Mouse (Mus musculus): ENCODE results near the gene Trpc4ap. TPM values are rescaled to one million over a fixed set of nuclear protein-coding genes. Genes with fewer than 3 reads are reported as not detected.

The Trpc4ap gene
- total and polyA plus RNA-seq, 2 experiments from 2014 or later, result 128 to 131 TPM

DNA sequence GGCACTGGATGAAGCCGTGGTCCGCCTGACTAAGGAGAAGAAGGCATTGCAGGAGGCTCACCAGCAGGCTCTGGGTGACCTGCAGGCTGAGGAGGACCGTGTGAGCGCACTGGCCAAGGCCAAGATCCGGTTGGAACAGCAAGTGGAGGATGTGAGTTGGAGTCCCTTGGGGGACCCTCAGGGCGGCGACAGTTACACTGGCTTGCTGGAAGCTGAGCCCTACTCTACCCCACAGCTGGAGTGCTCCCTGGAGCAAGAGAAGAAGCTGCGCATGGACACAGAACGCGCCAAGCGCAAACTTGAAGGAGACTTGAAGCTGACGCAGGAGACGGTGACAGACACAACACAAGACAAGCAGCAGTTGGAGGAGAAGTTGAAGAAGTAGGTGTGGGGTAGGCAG, 63.7 kb downstream of the Trpc4ap start:
- H3K27ac ChIP-seq (ENCODE audit: low read depth, low read length), result no peak overlapping the region
- WGBS, result 82% methylated on average over 13 of the region's 13 CpGs
- H3K4me1 ChIP-seq (ENCODE audit: insufficient read depth), result 0 out of 2 replicates have a peak, but pooled peaks cover 3% of the 10 kb centered on the region
- no peaks in the 10 kb centered on the region for H3K9me3 ChIP-seq (ENCODE audit: low read length)
- no peaks in the 10 kb centered on the region; the same call in none of the 2 replicates for H3K27me3 ChIP-seq (ENCODE audit: insufficient read depth, low read length)
- H3K4me3 ChIP-seq (ENCODE audit: low read depth, low read length), result no peak overlapping the region
- DNase-seq, result no peak
- H3K4me2 ChIP-seq (ENCODE audit: low read depth), result peak overlapping the region; percentile 90; the same call in 1 of the 2 replicates
- H3K9ac ChIP-seq, result peak overlapping the region; percentile 61; the same call in 1 of the 2 replicates
- TF ChIP-seq CTCF (IDR thresholded peaks at IDR 0.05; ENCODE audit: low read depth), result no peak
- no peak for ATAC-seq
- peaks cover 24% of the 10 kb centered on the region for H3K36me3 ChIP-seq (ENCODE audit: insufficient read depth)

DNA sequence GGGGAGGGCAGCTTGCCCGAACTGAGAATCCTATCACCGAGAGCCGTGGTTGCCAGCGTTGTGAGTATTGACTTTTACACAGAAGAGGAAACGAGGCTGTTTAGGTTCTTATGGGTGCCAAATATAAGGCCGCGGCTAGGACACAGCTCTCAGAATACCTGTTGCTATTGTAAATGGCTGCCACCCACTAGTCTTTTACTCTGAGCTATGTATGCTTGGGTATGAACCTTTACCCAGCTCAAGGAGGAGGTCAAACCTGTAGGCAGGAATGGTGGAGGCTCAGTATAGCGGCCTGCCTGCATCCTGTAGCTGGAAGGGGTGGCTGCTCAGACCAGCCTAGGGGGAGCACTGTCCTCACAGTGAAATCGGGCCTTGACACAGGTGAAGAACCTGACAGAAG, 64.1 kb downstream of the Trpc4ap start:
- H3K4me1 ChIP-seq (ENCODE audit: insufficient read depth), result 0 out of 2 replicates have a peak, but pooled peaks cover 3% of the 10 kb centered on the region
- peaks cover 20% of the 10 kb centered on the region for H3K36me3 ChIP-seq (ENCODE audit: insufficient read depth)
- H3K9me3 ChIP-seq (ENCODE audit: low read length), result no peaks in the 10 kb centered on the region
- no peak for TF ChIP-seq CTCF (IDR thresholded peaks at IDR 0.05; ENCODE audit: low read depth)
- no peak overlapping the region for H3K27ac ChIP-seq (ENCODE audit: low read depth, low read length)
- DNase-seq (no peak), ATAC-seq (no peak)
- no peak overlapping the region for H3K9ac ChIP-seq
- H3K27me3 ChIP-seq (ENCODE audit: insufficient read depth, low read length), result no peaks in the 10 kb centered on the region; the same call in none of the 2 replicates
- WGBS, result 86% methylated on average over 9 of the region's 9 CpGs
- H3K4me2 ChIP-seq (ENCODE audit: low read depth), result no peak overlapping the region
- H3K4me3 ChIP-seq (ENCODE audit: low read depth, low read length), result no peak overlapping the region

- ATAC-seq (peak; percentile 46; the same call in 1 of the 2 replicates), DNase-seq (peak; percentile 87)
- peak; percentile 96 for TF ChIP-seq CTCF (IDR thresholded peaks at IDR 0.05; ENCODE audit: low read depth)
- Histone ChIP-seq H3K4me3 (ENCODE audit: low read depth, low read length) (no peak overlapping the region), H3K9ac (no peak overlapping the region), H3K9me3 (ENCODE audit: low read length) (no peaks in the 10 kb centered on the region), H3K4me1 (ENCODE audit: insufficient read depth) (0 out of 2 replicates have a peak, but pooled peaks cover 3% of the 10 kb centered on the region), H3K36me3 (ENCODE audit: insufficient read depth) (peaks cover 10% of the 10 kb centered on the region; the same call in 1 of the 2 replicates), H3K4me2 (ENCODE audit: low read depth) (no peak overlapping the region), H3K27ac (ENCODE audit: low read depth, low read length) (no peak overlapping the region), H3K27me3 (ENCODE audit: insufficient read depth, low read length) (no peaks in the 10 kb centered on the region; the same call in none of the 2 replicates)
- WGBS, result 50% methylated on average over 21 of the region's 21 CpGs
Measured at GRCm38 (mm10) chr2:155627030-155627738, 65.0 kb downstream of the Trpc4ap start.

DNA sequence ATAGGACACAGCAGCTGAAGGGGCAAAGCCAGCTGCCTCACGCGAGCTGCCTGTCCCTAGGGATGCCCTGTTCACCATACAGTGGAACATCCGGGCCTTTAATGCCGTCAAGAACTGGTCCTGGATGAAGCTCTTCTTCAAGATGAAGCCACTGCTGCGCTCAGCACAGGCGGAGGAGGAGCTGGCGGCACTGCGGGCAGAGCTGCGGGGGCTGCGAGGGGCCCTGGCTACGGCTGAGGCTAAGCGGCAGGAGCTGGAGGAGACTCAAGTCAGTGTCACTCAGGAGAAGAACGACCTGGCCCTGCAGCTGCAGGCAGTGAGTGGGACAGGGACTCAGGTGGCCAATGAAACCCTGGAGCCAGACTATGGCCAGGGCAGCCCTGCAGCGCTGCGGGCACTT, 65.9 kb downstream of the Trpc4ap start:
- Histone ChIP-seq H3K27me3 (ENCODE audit: insufficient read depth, low read length) (no peaks in the 10 kb centered on the region; the same call in none of the 2 replicates), H3K4me3 (ENCODE audit: low read depth, low read length) (no peak overlapping the region), H3K9ac (no peak overlapping the region), H3K9me3 (ENCODE audit: low read length) (no peaks in the 10 kb centered on the region), H3K36me3 (ENCODE audit: insufficient read depth) (peaks cover 2% of the 10 kb centered on the region; the same call in 1 of the 2 replicates), H3K4me2 (ENCODE audit: low read depth) (no peak overlapping the region), H3K4me1 (ENCODE audit: insufficient read depth) (0 out of 2 replicates have a peak, but pooled peaks cover 3% of the 10 kb centered on the region), H3K27ac (ENCODE audit: low read depth, low read length) (no peak overlapping the region)
- DNase-seq (no peak), ATAC-seq (no peak)
- TF ChIP-seq CTCF (IDR thresholded peaks at IDR 0.05; ENCODE audit: low read depth), result no peak
- 54% methylated on average over 15 of the region's 15 CpGs for WGBS

DNA sequence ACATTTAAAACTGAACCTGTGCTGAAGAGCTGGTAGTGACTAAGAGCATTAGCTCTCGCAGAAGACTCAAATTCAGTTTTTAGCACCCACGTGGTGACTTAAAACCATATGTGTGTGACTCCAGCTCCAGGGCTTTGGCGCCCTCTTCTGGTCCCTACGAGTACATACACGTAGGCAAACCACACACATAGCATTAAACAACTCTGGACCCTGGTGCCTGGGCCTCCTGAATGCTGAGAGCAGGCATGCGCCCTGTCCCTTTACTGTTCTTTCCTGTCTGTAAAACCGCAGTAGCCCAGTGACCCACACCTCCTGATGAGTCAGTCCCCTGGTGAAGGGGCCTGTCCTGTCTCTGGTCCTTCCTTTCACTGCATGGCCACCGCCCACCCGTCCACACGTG, 67.5 kb downstream of the Trpc4ap start:
- 41% methylated on average over 10 of the region's 10 CpGs for WGBS

GRCm38 (mm10) chr2:155623996-155624395, 68.2 kb downstream of the Trpc4ap start:
- Histone ChIP-seq H3K9ac (no peak overlapping the region), H3K9me3 (ENCODE audit: low read length) (no peaks in the 10 kb centered on the region), H3K36me3 (ENCODE audit: insufficient read depth) (no peaks in the 10 kb centered on the region), H3K27ac (ENCODE audit: low read depth, low read length) (no peak overlapping the region), H3K4me1 (ENCODE audit: insufficient read depth) (0 out of 2 replicates have a peak, but pooled peaks cover 2% of the 10 kb centered on the region), H3K4me3 (ENCODE audit: low read depth, low read length) (no peak overlapping the region), H3K27me3 (ENCODE audit: insufficient read depth, low read length) (no peaks in the 10 kb centered on the region), H3K4me2 (ENCODE audit: low read depth) (no peak overlapping the region)
- DNase-seq (no peak), ATAC-seq (no peak)
- TF ChIP-seq CTCF (IDR thresholded peaks at IDR 0.05; ENCODE audit: low read depth), result no peak
- 89% methylated on average over 6 of the region's 6 CpGs for WGBS

More for the DNA sequence above, 67.5 kb downstream of the Trpc4ap start:
- Histone ChIP-seq H3K4me2 (ENCODE audit: low read depth) (no peak overlapping the region), H3K27me3 (ENCODE audit: insufficient read depth, low read length) (no peaks in the 10 kb centered on the region; the same call in 1 of the 2 replicates), H3K4me3 (ENCODE audit: low read depth, low read length) (no peak overlapping the region), H3K27ac (ENCODE audit: low read depth, low read length) (no peak overlapping the region), H3K9ac (no peak overlapping the region), H3K4me1 (ENCODE audit: insufficient read depth) (0 out of 2 replicates have a peak, but pooled peaks cover 3% of the 10 kb centered on the region), H3K36me3 (ENCODE audit: insufficient read depth) (no peaks in the 10 kb centered on the region), H3K9me3 (ENCODE audit: low read length) (no peaks in the 10 kb centered on the region)
- ATAC-seq, result peak; percentile 29; the same call in 1 of the 2 replicates
- DNase-seq, result peak; percentile 81
- TF ChIP-seq CTCF (IDR thresholded peaks at IDR 0.05; ENCODE audit: low read depth), result peak; percentile 87

- no peak for TF ChIP-seq CTCF (IDR thresholded peaks at IDR 0.05; ENCODE audit: low read depth)
- Histone ChIP-seq H3K27me3 (ENCODE audit: insufficient read depth, low read length) (no peaks in the 10 kb centered on the region), H3K4me3 (ENCODE audit: low read depth, low read length) (no peak overlapping the region), H3K27ac (ENCODE audit: low read depth, low read length) (no peak overlapping the region), H3K4me1 (ENCODE audit: insufficient read depth) (no peaks in the 10 kb centered on the region), H3K9ac (no peak overlapping the region), H3K9me3 (ENCODE audit: low read length) (no peaks in the 10 kb centered on the region), H3K36me3 (ENCODE audit: insufficient read depth) (no peaks in the 10 kb centered on the region), H3K4me2 (ENCODE audit: low read depth) (no peak overlapping the region)
- DNase-seq (no peak), ATAC-seq (no peak)
- 31% methylated on average over 11 of the region's 11 CpGs for WGBS
Measured at GRCm38 (mm10) chr2:155622606-155623005, 69.6 kb downstream of the Trpc4ap start.
